In genomic region chr4:41681947-41682346, GRCm38 (mm10) we compare ENCODE assay signal across 15 mouse cellular contexts. TPM values are rescaled to one million over a fixed set of nuclear protein-coding genes. Genes with fewer than 3 reads are reported as not detected.
DNase-seq lines count a peak whose midpoint lies in the region; ATAC-seq and TF ChIP-seq lines count a peak whose summit lies in the region.
"Had no signal": no experiment of that assay in that cellular context is flagged by ENCODE, and none has a peak within 500 bp of the region (broad histone marks: within the 10 kb centered on the region; RNA-seq: fewer than 3 reads in every experiment).

No protein-coding gene starts in this region.

- TF ChIP-seq CTCF in heart, postnatal 0 days (IDR thresholded peaks at IDR 0.05; ENCODE audit: low read depth): no peak

- no peaks in the 10 kb centered on the region for H3K36me3 ChIP-seq in heart, postnatal 0 days (replicated peaks; ENCODE audit: control insufficient read depth, insufficient read depth, low read length)
- H3K36me3 ChIP-seq in lung, embryonic 15.5 days: no peaks in the 10 kb centered on the region
- peaks cover 8% of the 10 kb centered on the region; the same call in 1 of the 2 replicates for H3K36me3 ChIP-seq in embryonic facial prominence, embryonic 10.5 days (replicated peaks)
- H3K36me3 ChIP-seq in forebrain, embryonic 15.5 days: no peaks in the 10 kb centered on the region
- H3K36me3 ChIP-seq: G1E; limb, embryonic 15.5 days had no signal

- no peak for TF ChIP-seq EP300 in heart, postnatal 0 days (IDR thresholded peaks at IDR 0.05; ENCODE audit: low read depth)

- no peak overlapping the region for H3K27ac ChIP-seq in heart, postnatal 0 days (ENCODE audit: low read depth)
- H3K27ac ChIP-seq in lung, embryonic 15.5 days: peak overlapping the region; percentile 41
- peak overlapping the region; percentile 63; the same call in 1 of the 2 replicates for H3K27ac ChIP-seq in embryonic facial prominence, embryonic 10.5 days (replicated peaks)
- peak overlapping the region; percentile 75 for H3K27ac ChIP-seq in forebrain, embryonic 15.5 days (replicated peaks)
- H3K27ac ChIP-seq: left cerebral cortex, adult 2 months; limb, embryonic 15.5 days had no signal

- H3K4me2 ChIP-seq in heart, postnatal 0 days (ENCODE audit: low read depth, low read length): no peak overlapping the region
- H3K4me2 ChIP-seq in lung, embryonic 15.5 days: no peak overlapping the region
- no peak overlapping the region for H3K4me2 ChIP-seq in forebrain, embryonic 15.5 days (replicated peaks)
- H3K4me2 ChIP-seq: limb, embryonic 15.5 days had no signal

- no peak for ATAC-seq in heart, postnatal 0 days (ENCODE audit: insufficient read depth, low read depth)
- ATAC-seq in lung, embryonic 15.5 days (ENCODE audit: borderline replicate concordance, extremely low read depth, low FRiP score, low TSS enrichment): no peak
- peak; percentile 37 for ATAC-seq in forebrain, embryonic 15.5 days (replicated peaks)
- ATAC-seq: intestine, postnatal 0 days had no signal

- no peak overlapping the region for H3K4me3 ChIP-seq in heart, postnatal 0 days (ENCODE audit: low read depth, low read length)
- H3K4me3 ChIP-seq in lung, embryonic 15.5 days: no peak overlapping the region
- no peak overlapping the region for H3K4me3 ChIP-seq in embryonic facial prominence, embryonic 10.5 days
- no peak overlapping the region for H3K4me3 ChIP-seq in forebrain, embryonic 15.5 days
- H3K4me3 ChIP-seq: left cerebral cortex, adult 2 months; limb, embryonic 15.5 days had no signal

- H3K27me3 ChIP-seq in heart, postnatal 0 days (ENCODE audit: control insufficient read depth, insufficient read depth, low read length): peaks cover 16% of the 10 kb centered on the region
- H3K27me3 ChIP-seq in lung, embryonic 15.5 days: 0 out of 2 replicates have a peak, but pooled peaks cover 5% of the 10 kb centered on the region
- peaks cover 42% of the 10 kb centered on the region for H3K27me3 ChIP-seq in embryonic facial prominence, embryonic 10.5 days (replicated peaks; ENCODE audit: low read depth, poor library complexity, severe bottlenecking)
- no peaks in the 10 kb centered on the region for H3K27me3 ChIP-seq in forebrain, embryonic 15.5 days

- 63% methylated on average over 10 of the region's 10 CpGs for WGBS in heart, postnatal 0 days
- 58% methylated on average over 10 of the region's 10 CpGs for WGBS in lung, embryonic 15.5 days
- 81% methylated on average over 10 of the region's 10 CpGs for WGBS in embryonic facial prominence, embryonic 10.5 days
- WGBS in forebrain, embryonic 15.5 days: 50% methylated on average over 10 of the region's 10 CpGs

- DNase-seq in heart, postnatal 0 days (ENCODE audit: low spot score): peak; percentile 3
- no peak for DNase-seq in heart, postnatal 4 days
- DNase-seq in lung, postnatal 36 days: no peak
- DNase-seq in embryonic facial prominence, embryonic 10.5 days (ENCODE audit: low spot score): no peak
- no peak for DNase-seq in ovary, postnatal 14 days (ENCODE audit: low spot score)
- DNase-seq in left cerebral cortex, adult 8-10 months (ENCODE audit: low spot score in 2 of 2): no peak
- DNase-seq: adrenal gland, postnatal 25 days; heart, postnatal 10 days had no signal

- no peaks in the 10 kb centered on the region for H3K9me3 ChIP-seq in heart, postnatal 0 days (replicated peaks; ENCODE audit: control insufficient read depth, low read length)
- no peaks in the 10 kb centered on the region for H3K9me3 ChIP-seq in lung, embryonic 15.5 days
- H3K9me3 ChIP-seq in embryonic facial prominence, embryonic 10.5 days: no peaks in the 10 kb centered on the region
- no peaks in the 10 kb centered on the region for H3K9me3 ChIP-seq in forebrain, embryonic 15.5 days
- H3K9me3 ChIP-seq: G1E; limb, embryonic 15.5 days had no signal

- H3K4me1 ChIP-seq in heart, postnatal 0 days (ENCODE audit: control insufficient read depth, insufficient read depth): peaks cover 10% of the 10 kb centered on the region
- H3K4me1 ChIP-seq in lung, embryonic 15.5 days: peaks cover 41% of the 10 kb centered on the region
- H3K4me1 ChIP-seq in embryonic facial prominence, embryonic 10.5 days: peaks cover 74% of the 10 kb centered on the region
- peaks cover 68% of the 10 kb centered on the region for H3K4me1 ChIP-seq in forebrain, embryonic 15.5 days

- no peak overlapping the region for H3K9ac ChIP-seq in heart, postnatal 0 days (replicated peaks; ENCODE audit: low read depth, low read length)
- no peak overlapping the region for H3K9ac ChIP-seq in lung, embryonic 15.5 days
- no peak overlapping the region for H3K9ac ChIP-seq in forebrain, embryonic 15.5 days (replicated peaks)
- H3K9ac ChIP-seq: limb, embryonic 15.5 days had no signal

RNA-seq across cellular contexts. Expression of gene Cntfr, which starts 14.9 kb away (rescaled TPM):
- total RNA-seq in heart, postnatal 0 days (2014; rRNA removed; ENCODE audit: low replicate concordance): 0.31 TPM in 1 of 2 replicates, not detected in the other
- 0.38 and 0.41 TPM in 2 replicates for polyA plus RNA-seq in heart, postnatal 0 days (2015; fragmentation: Nextera tagmentation; extraction: Ambion mirVana)
- 1 to 10 TPM; 3.9 to 4.0 TPM for total RNA-seq in heart, postnatal 4 days (2021)
- polyA plus RNA-seq in lung, embryonic 15.5 days (2015; fragmentation: Nextera tagmentation; extraction: Ambion mirVana): 7.8 TPM in 2 replicates
- 8.6 and 11.1 TPM in 2 replicates for polyA plus RNA-seq in embryonic facial prominence, embryonic 10.5 days (2016; fragmentation: Nextera tagmentation; extraction: Ambion mirVana)
- 15.8 and 16.6 TPM in 2 replicates for polyA plus RNA-seq in forebrain, embryonic 15.5 days (2015; fragmentation: Nextera tagmentation; extraction: Ambion mirVana)
- total RNA-seq in left cerebral cortex, adult 8-10 months (2022): 100 to 1,000 TPM in 3 of 4 experiments, 10 to 100 TPM in 1; 96.7 to 125 (median 111) TPM
- total RNA-seq: common myeloid progenitor, adult 5-6 weeks had no signal

RNA-seq across cellular contexts. Expression of gene Il11ra1, which starts 17.8 kb away (rescaled TPM):
- total RNA-seq in heart, postnatal 0 days (2014; rRNA removed; ENCODE audit: low replicate concordance): 77.1 and 110 TPM in 2 replicates
- polyA plus RNA-seq in heart, postnatal 0 days (2015; fragmentation: Nextera tagmentation; extraction: Ambion mirVana): 104 and 116 TPM in 2 replicates
- total RNA-seq in heart, postnatal 4 days (2021): 10 to 100 TPM; 50.0 to 53.5 TPM
- 131 and 136 TPM in 2 replicates for polyA plus RNA-seq in lung, embryonic 15.5 days (2015; fragmentation: Nextera tagmentation; extraction: Ambion mirVana)
- polyA plus RNA-seq in embryonic facial prominence, embryonic 10.5 days (2016; fragmentation: Nextera tagmentation; extraction: Ambion mirVana): 146 and 188 TPM in 2 replicates
- 23.8 and 26.4 TPM in 2 replicates for polyA plus RNA-seq in forebrain, embryonic 15.5 days (2015; fragmentation: Nextera tagmentation; extraction: Ambion mirVana)
- total RNA-seq in left cerebral cortex, adult 8-10 months (2022): 10 to 100 TPM; 31.6 to 45.5 (median 38.1) TPM

RNA-seq across cellular contexts. Expression of gene Rpp25l, which starts 31.4 kb away (rescaled TPM):
- 49.6 and 49.8 TPM in 2 replicates for total RNA-seq in heart, postnatal 0 days (2014; rRNA removed; ENCODE audit: low replicate concordance)
- 38.9 and 40.2 TPM in 2 replicates for polyA plus RNA-seq in heart, postnatal 0 days (2015; fragmentation: Nextera tagmentation; extraction: Ambion mirVana)
- 10 to 100 TPM; 27.8 to 28.6 TPM for total RNA-seq in heart, postnatal 4 days (2021)
- 80.4 and 89.8 TPM in 2 replicates for polyA plus RNA-seq in lung, embryonic 15.5 days (2015; fragmentation: Nextera tagmentation; extraction: Ambion mirVana)
- 91.2 and 91.9 TPM in 2 replicates for polyA plus RNA-seq in embryonic facial prominence, embryonic 10.5 days (2016; fragmentation: Nextera tagmentation; extraction: Ambion mirVana)
- 58.0 and 70.0 TPM in 2 replicates for polyA plus RNA-seq in forebrain, embryonic 15.5 days (2015; fragmentation: Nextera tagmentation; extraction: Ambion mirVana)
- 10 to 100 TPM; 28.4 to 33.9 (median 30.0) TPM for total RNA-seq in left cerebral cortex, adult 8-10 months (2022)

RNA-seq across cellular contexts. Expression of gene Dctn3, which starts 41.0 kb away (rescaled TPM):
- total RNA-seq in heart, postnatal 0 days (2014; rRNA removed; ENCODE audit: low replicate concordance): 81.6 and 121 TPM in 2 replicates
- 161 and 165 TPM in 2 replicates for polyA plus RNA-seq in heart, postnatal 0 days (2015; fragmentation: Nextera tagmentation; extraction: Ambion mirVana)
- 10 to 100 TPM; 77.5 to 86.9 TPM for total RNA-seq in heart, postnatal 4 days (2021)
- polyA plus RNA-seq in lung, embryonic 15.5 days (2015; fragmentation: Nextera tagmentation; extraction: Ambion mirVana): 133 and 136 TPM in 2 replicates
- polyA plus RNA-seq in embryonic facial prominence, embryonic 10.5 days (2016; fragmentation: Nextera tagmentation; extraction: Ambion mirVana): 133 and 140 TPM in 2 replicates
- 304 and 307 TPM in 2 replicates for polyA plus RNA-seq in forebrain, embryonic 15.5 days (2015; fragmentation: Nextera tagmentation; extraction: Ambion mirVana)
- 100 to 1,000 TPM; 158 to 167 (median 165) TPM for total RNA-seq in left cerebral cortex, adult 8-10 months (2022)

RNA-seq across cellular contexts. Expression of gene Enho, which starts 41.8 kb away (rescaled TPM):
- 5.8 and 12.7 TPM in 2 replicates for total RNA-seq in heart, postnatal 0 days (2014; rRNA removed; ENCODE audit: low replicate concordance)
- 4.0 and 4.3 TPM in 2 replicates for polyA plus RNA-seq in heart, postnatal 0 days (2015; fragmentation: Nextera tagmentation; extraction: Ambion mirVana)
- 1 to 10 TPM; 5.5 to 5.8 TPM for total RNA-seq in heart, postnatal 4 days (2021)
- polyA plus RNA-seq in lung, embryonic 15.5 days (2015; fragmentation: Nextera tagmentation; extraction: Ambion mirVana): 8.1 and 9.7 TPM in 2 replicates
- 19.3 and 19.8 TPM in 2 replicates for polyA plus RNA-seq in embryonic facial prominence, embryonic 10.5 days (2016; fragmentation: Nextera tagmentation; extraction: Ambion mirVana)
- polyA plus RNA-seq in forebrain, embryonic 15.5 days (2015; fragmentation: Nextera tagmentation; extraction: Ambion mirVana): 58.3 and 66.4 TPM in 2 replicates
- total RNA-seq in left cerebral cortex, adult 8-10 months (2022): 10 to 100 TPM; 55.3 to 62.7 (median 59.3) TPM
- total RNA-seq: common myeloid progenitor, adult 5-6 weeks had no signal
- polyA plus RNA-seq: G1E had no signal
